Mouse (Mus musculus) liver, embryonic 15.5 days (tissue): ENCODE data around the gene Kdm4b. TPM values are rescaled to one million over a fixed set of nuclear protein-coding genes. Genes with fewer than 3 reads are reported as not detected.

Experiments used
- ATAC-seq: fragments of 200-750 bp; cut with Nextera tagmentation; 2 replicates; pipeline ENCODE4 v1.8.0; 2017; ENCODE audit warnings: moderate number of reproducible peaks, mild to moderate bottlenecking, moderate library complexity; ENCODE audit not compliant: insufficient read depth
- H3K27ac ChIP-seq: fragments of 300-500 bp; sonication (generic); replicated peaks from 2 replicates; pipeline ENCODE4 v1.5.1; 2015; ENCODE audit warnings: mild to moderate bottlenecking, inconsistent platforms
- H3K27me3 ChIP-seq: fragments of 300-500 bp; sonication (generic); 2 replicates; pipeline ENCODE4 v1.6.1; 2015; ENCODE audit warnings: mild to moderate bottlenecking, inconsistent platforms
- H3K36me3 ChIP-seq: fragments of 300-500 bp; sonication (generic); replicated peaks from 2 replicates; pipeline ENCODE4 v1.6.1; 2015; ENCODE audit warnings: moderate library complexity, mild to moderate bottlenecking, inconsistent platforms
- H3K4me1 ChIP-seq: fragments of 300-500 bp; sonication (generic); replicated peaks from 2 replicates; pipeline ENCODE4 v1.6.1; 2015; ENCODE audit warnings: inconsistent platforms
- H3K4me2 ChIP-seq: fragments of 300-500 bp; sonication (generic); 2 replicates; pipeline ENCODE4 v1.6.1; 2015; ENCODE audit warnings: moderate library complexity, mild to moderate bottlenecking, inconsistent platforms
- H3K4me3 ChIP-seq: fragments of 300-500 bp; sonication (generic); replicated peaks from 2 replicates; pipeline ENCODE4 v1.5.1; 2015; ENCODE audit warnings: mild to moderate bottlenecking, inconsistent platforms
- H3K9ac ChIP-seq: fragments of 300-500 bp; sonication (generic); 2 replicates; pipeline ENCODE4 v1.6.1; 2015; ENCODE audit warnings: moderate library complexity, mild to moderate bottlenecking, inconsistent platforms
- H3K9me3 ChIP-seq: fragments of 300-500 bp; sonication (generic); replicated peaks from 2 replicates; pipeline ENCODE4 v1.6.1; 2016; ENCODE audit warnings: inconsistent platforms
- WGBS: fragments of 180-500 bp; shearing (Covaris S2); methylation state at CpG from one replicate; pipeline ENCODE4 v1.1.7; 2015; ENCODE audit warnings: mixed read lengths; ENCODE audit not compliant: insufficient replicate concordance; 5-methylcytosine and 5-hydroxymethylcytosine counted together
- polyA plus RNA-seq: library from polyadenylated mRNA; unstranded; fragments of >200 nt; fragmentation: Nextera tagmentation; extraction: Ambion mirVana; gene quantifications from 2 replicates; pipeline ENCODE4 v1.2.1, GENCODE M21; 2015

The Kdm4b gene
- polyA plus RNA-seq, result 7.0 and 9.5 TPM in 2 replicates

- peaks cover 63% of the 10 kb centered on the region for H3K4me1 ChIP-seq
- ATAC-seq, result peak; percentile 98
- H3K4me3 ChIP-seq, result peak within 1 kb of the TSS; percentile 81
- WGBS, result under 1% methylated on average over 57 of the region's 57 CpGs
- H3K36me3 ChIP-seq, result peaks cover 38% of the 10 kb centered on the region
- H3K4me2 ChIP-seq, result peak within 1 kb of the TSS; percentile 99
- no peaks in the 10 kb centered on the region for H3K9me3 ChIP-seq
- peak within 1 kb of the TSS; percentile 92 for H3K9ac ChIP-seq
- no peaks in the 10 kb centered on the region for H3K27me3 ChIP-seq
- H3K27ac ChIP-seq, result peak within 1 kb of the TSS; percentile 95
These were observed at the start of gene Kdm4b for GRCm38 (mm10) chr17:56325450-56326152. Gene Kdm4b, plus strand, starts transcription at chr17:56326062.

- peaks cover 83% of the 10 kb centered on the region for H3K4me1 ChIP-seq
These were observed 49.0 kb upstream of the Kdm4b start, which contains the start of gene Ticam1 for GRCm38 (mm10) chr17:56276643-56277566. Gene Ticam1, minus strand, starts transcription at chr17:56276786.

GRCm38 (mm10) chr17:56277567-56277893 is 48.3 kb upstream of the Kdm4b start:
- WGBS, result 28% methylated on average over 2 of the region's 2 CpGs
- Histone ChIP-seq H3K9ac (peak overlapping the region; percentile 25; the same call in 1 of the 2 replicates), H3K4me3 (peak overlapping the region; percentile 72), H3K4me2 (peak overlapping the region; percentile 83), H3K27ac (peak overlapping the region; percentile 87), H3K4me1 (peaks cover 83% of the 10 kb centered on the region), H3K27me3 (no peaks in the 10 kb centered on the region), H3K36me3 (peaks cover 46% of the 10 kb centered on the region), H3K9me3 (no peaks in the 10 kb centered on the region)
- no peak for ATAC-seq

More at GRCm38 (mm10) chr17:56276643-56277566, 49.0 kb upstream of the Kdm4b start, which contains the start of gene Ticam1:
- peak; percentile 89 for ATAC-seq
- Histone ChIP-seq H3K27ac (peak within 1 kb of the TSS; percentile 87), H3K36me3 (peaks cover 52% of the 10 kb centered on the region), H3K4me2 (peak within 1 kb of the TSS; percentile 83), H3K27me3 (no peaks in the 10 kb centered on the region), H3K9me3 (no peaks in the 10 kb centered on the region), H3K9ac (peak within 1 kb of the TSS; percentile 83), H3K4me3 (peak within 1 kb of the TSS; percentile 72)
- WGBS, result 4% methylated on average over 20 of the region's 21 CpGs

GRCm38 (mm10) chr17:56278340-56278739 is 47.5 kb upstream of the Kdm4b start:
- H3K27me3 ChIP-seq, result no peaks in the 10 kb centered on the region
- no peak overlapping the region for H3K4me3 ChIP-seq
- ATAC-seq, result no peak
- H3K4me1 ChIP-seq, result peaks cover 83% of the 10 kb centered on the region
- 85% methylated on average over 5 of the region's 5 CpGs for WGBS
- no peaks in the 10 kb centered on the region for H3K9me3 ChIP-seq
- H3K9ac ChIP-seq, result no peak overlapping the region
- peaks cover 47% of the 10 kb centered on the region for H3K36me3 ChIP-seq
- H3K4me2 ChIP-seq, result no peak overlapping the region
- H3K27ac ChIP-seq, result 0 out of 2 replicates have a peak overlapping the region, but pooled peaks have one; percentile 87

- no peak overlapping the region for H3K4me3 ChIP-seq
- 0 out of 2 replicates have a peak overlapping the region, but pooled peaks have one; percentile 6 for H3K27ac ChIP-seq
- peaks cover 72% of the 10 kb centered on the region for H3K4me1 ChIP-seq
- ATAC-seq, result no peak
- H3K9me3 ChIP-seq, result no peaks in the 10 kb centered on the region
- peaks cover 46% of the 10 kb centered on the region for H3K36me3 ChIP-seq
- no peaks in the 10 kb centered on the region for H3K27me3 ChIP-seq
- H3K9ac ChIP-seq, result no peak overlapping the region
- 84% methylated on average over 12 of the region's 12 CpGs for WGBS
- H3K4me2 ChIP-seq, result no peak overlapping the region
These were observed 46.2 kb upstream of the Kdm4b start for GRCm38 (mm10) chr17:56279481-56280155.

- Histone ChIP-seq H3K9ac (0 out of 2 replicates have a peak overlapping the region, but pooled peaks have one; percentile 2), H3K36me3 (peaks cover 61% of the 10 kb centered on the region), H3K4me1 (peaks cover 62% of the 10 kb centered on the region), H3K9me3 (no peaks in the 10 kb centered on the region), H3K27me3 (no peaks in the 10 kb centered on the region), H3K4me3 (no peak overlapping the region; the same call in 1 of the 2 replicates), H3K27ac (no peak overlapping the region), H3K4me2 (peak overlapping the region; percentile 20)
- no peak for ATAC-seq
- 60% methylated on average over 12 of the region's 12 CpGs for WGBS
These were observed 44.7 kb upstream of the Kdm4b start for GRCm38 (mm10) chr17:56281193-56281592.

GRCm38 (mm10) chr17:56282802-56283201 is 43.1 kb upstream of the Kdm4b start:
- no peak overlapping the region for H3K9ac ChIP-seq
- no peak for ATAC-seq
- WGBS, result 76% methylated on average over 4 of the region's 4 CpGs
- peaks cover 63% of the 10 kb centered on the region for H3K36me3 ChIP-seq
- peaks cover 64% of the 10 kb centered on the region for H3K4me1 ChIP-seq
- no peak overlapping the region for H3K4me3 ChIP-seq
- no peak overlapping the region for H3K4me2 ChIP-seq
- H3K9me3 ChIP-seq, result no peaks in the 10 kb centered on the region
- H3K27ac ChIP-seq, result no peak overlapping the region
- no peaks in the 10 kb centered on the region for H3K27me3 ChIP-seq

- H3K4me3 ChIP-seq, result no peak overlapping the region
- no peaks in the 10 kb centered on the region for H3K9me3 ChIP-seq
- H3K9ac ChIP-seq, result no peak overlapping the region
- H3K27me3 ChIP-seq, result no peaks in the 10 kb centered on the region
- peaks cover 64% of the 10 kb centered on the region for H3K4me1 ChIP-seq
- ATAC-seq, result no peak
- WGBS, result 64% methylated on average over 8 of the region's 8 CpGs
- H3K27ac ChIP-seq, result no peak overlapping the region
- H3K36me3 ChIP-seq, result peaks cover 63% of the 10 kb centered on the region
- H3K4me2 ChIP-seq, result no peak overlapping the region
These were observed 42.5 kb upstream of the Kdm4b start for GRCm38 (mm10) chr17:56283316-56283715.

- Histone ChIP-seq H3K4me2 (no peak overlapping the region), H3K36me3 (peaks cover 45% of the 10 kb centered on the region), H3K9ac (no peak overlapping the region), H3K27ac (no peak overlapping the region), H3K4me1 (peaks cover 70% of the 10 kb centered on the region), H3K27me3 (no peaks in the 10 kb centered on the region), H3K9me3 (no peaks in the 10 kb centered on the region), H3K4me3 (no peak overlapping the region)
- 90% methylated on average over 11 of the region's 11 CpGs for WGBS
- no peak for ATAC-seq
These were observed 39.9 kb upstream of the Kdm4b start for GRCm38 (mm10) chr17:56285995-56286394.

- H3K36me3 ChIP-seq, result peaks cover 33% of the 10 kb centered on the region
- peak overlapping the region; percentile 88 for H3K4me2 ChIP-seq
- peak; percentile 25 for ATAC-seq
- no peaks in the 10 kb centered on the region for H3K9me3 ChIP-seq
- H3K27me3 ChIP-seq, result no peaks in the 10 kb centered on the region
- H3K4me3 ChIP-seq, result peak overlapping the region; percentile 35
- H3K4me1 ChIP-seq, result peaks cover 69% of the 10 kb centered on the region
- peak overlapping the region; percentile 51; the same call in 1 of the 2 replicates for H3K9ac ChIP-seq
- peak overlapping the region; percentile 88 for H3K27ac ChIP-seq
- 29% methylated on average over 3 of the region's 3 CpGs for WGBS
These were observed 38.0 kb upstream of the Kdm4b start for GRCm38 (mm10) chr17:56287830-56288229.
